Mouse (Mus musculus) MEL (cell line): ENCODE data around the gene Pomt2. TPM values are rescaled to one million over a fixed set of nuclear protein-coding genes. Genes with fewer than 3 reads are reported as not detected.

ENCODE experiments used
- DNase-seq: peaks from one replicate; pipeline ENCODE4 v3.0.0; 2011; ENCODE audit warnings: low read depth, low spot score
- H3K27ac ChIP-seq: 2 replicates; pipeline ENCODE4 v1.5.1; 2012; ENCODE audit warnings: low read depth, mild to moderate bottlenecking, control low read depth, low read length, moderate library complexity; ENCODE audit not compliant: control insufficient read depth
- H3K27me3 ChIP-seq, 2 experiments: fragments of 150-350 bp in 1 of 2; sonication (generic) in 1 of 2; 2 replicates each; pipeline ENCODE4 v1.6.1; 2012; ENCODE audit warnings: low read length in 2 of 2, mild to moderate bottlenecking in 2 of 2, improper control_type of control experiment in 1 of 2, moderate library complexity in 1 of 2; ENCODE audit not compliant: insufficient read depth in 2 of 2, control insufficient read depth in 1 of 2
- H3K36me3 ChIP-seq, 2 experiments: 2 replicates each; pipeline ENCODE4 v1.6.1; 2012 to 2014; ENCODE audit warnings: low read length in 2 of 2, improper control_type of control experiment in 1 of 2, inconsistent platforms in 1 of 2, mild to moderate bottlenecking in 1 of 2; ENCODE audit not compliant: insufficient read depth in 2 of 2, control insufficient read depth in 1 of 2
- H3K4me1 ChIP-seq, 2 experiments: fragments of 150-350 bp in 1 of 2; sonication (generic) in 1 of 2; 2 replicates each; pipeline ENCODE4 v1.6.1; 2012; ENCODE audit warnings: low read length in 2 of 2, improper control_type of control experiment in 1 of 2, mild to moderate bottlenecking in 1 of 2; ENCODE audit not compliant: insufficient read depth in 2 of 2, control insufficient read depth in 1 of 2
- H3K4me3 ChIP-seq, 2 experiments: fragments of 150-350 bp in 1 of 2; sonication (generic) in 1 of 2; 2 replicates each; pipeline ENCODE4 v1.5.1; 2012; ENCODE audit warnings: low read depth in 2 of 2, low read length in 2 of 2, mild to moderate bottlenecking in 2 of 2, moderate library complexity in 2 of 2, control low read depth in 1 of 2, improper control_type of control experiment in 1 of 2; ENCODE audit not compliant: control insufficient read depth in 1 of 2, insufficient read depth in 1 of 2
- H3K79me2 ChIP-seq: 2 replicates; pipeline ENCODE4 v1.6.1; 2012; ENCODE audit warnings: mild to moderate bottlenecking, low read length, moderate library complexity; ENCODE audit not compliant: control insufficient read depth, poor library complexity, insufficient read depth
- H3K9ac ChIP-seq: 2 replicates; pipeline ENCODE4 v1.6.1; 2012; ENCODE audit warnings: low read depth, mild to moderate bottlenecking, control low read depth, low read length, moderate library complexity; ENCODE audit not compliant: control insufficient read depth, poor library complexity, severe bottlenecking
- H3K9me3 ChIP-seq: fragments of 150-350 bp; sonication (generic); replicated peaks from 2 replicates; pipeline ENCODE4 v1.6.1; 2012; ENCODE audit warnings: mild to moderate bottlenecking, low read length, improper control_type of control experiment, moderate library complexity; ENCODE audit not compliant: insufficient read depth
- CHD1 ChIP-seq: IDR thresholded peaks from 2 replicates; pipeline ENCODE4 v1.6.1; 2012; ENCODE audit warnings: low read depth, mild to moderate bottlenecking, inconsistent platforms, low read length, improper control_type of control experiment
- CTCF ChIP-seq, 3 experiments: IDR thresholded peaks in 2 of 3; conservative IDR thresholded peaks in 1 of 3; 2 replicates each; pipeline ENCODE4 v1.5.1; 2011 to 2012; ENCODE audit warnings: low read length in 3 of 3, low read depth in 2 of 3, mild to moderate bottlenecking in 2 of 3, improper control_type of control experiment in 1 of 3, inconsistent platforms in 1 of 3, mixed read lengths in 1 of 3, moderate library complexity in 1 of 3; ENCODE audit not compliant: control insufficient read depth in 1 of 3, insufficient read depth in 1 of 3, poor library complexity in 1 of 3, severe bottlenecking in 1 of 3
- ELF1 ChIP-seq: IDR thresholded peaks from 2 replicates; pipeline ENCODE4 v1.6.1; 2014; ENCODE audit warnings: low read depth, mild to moderate bottlenecking, inconsistent platforms, low read length, improper control_type of control experiment, moderate library complexity
- ETS1 ChIP-seq: IDR thresholded peaks from 2 replicates; pipeline ENCODE4 v1.6.1; 2012; ENCODE audit warnings: low read depth, mild to moderate bottlenecking, inconsistent platforms, low read length, improper control_type of control experiment, moderate library complexity
- GABPA ChIP-seq: IDR thresholded peaks from 2 replicates; pipeline ENCODE4 v1.6.1; 2012; ENCODE audit warnings: low read depth, mild to moderate bottlenecking, inconsistent platforms, low read length, improper control_type of control experiment, moderate library complexity
- MAFK ChIP-seq: IDR thresholded peaks from 2 replicates; pipeline ENCODE4 v1.6.1; 2011; ENCODE audit warnings: low read depth, mild to moderate bottlenecking, low read length, improper control_type of control experiment, borderline replicate concordance
- MAZ ChIP-seq: IDR thresholded peaks from 2 replicates; pipeline ENCODE4 v1.6.1; 2012; ENCODE audit warnings: low read depth, mild to moderate bottlenecking, inconsistent platforms, low read length, improper control_type of control experiment
- MYC ChIP-seq: IDR thresholded peaks from 2 replicates; pipeline ENCODE4 v1.6.1; 2011; ENCODE audit warnings: low read depth, mild to moderate bottlenecking, low read length, improper control_type of control experiment, moderate library complexity
- NELFE ChIP-seq: IDR thresholded peaks from 2 replicates; pipeline ENCODE4 v1.6.1; 2011; ENCODE audit warnings: low read depth, low read length, improper control_type of control experiment
- POLR2AphosphoS2 ChIP-seq: IDR thresholded peaks from 2 replicates; pipeline ENCODE4 v1.6.1; 2011; ENCODE audit warnings: low read length, improper control_type of control experiment
- RAD21 ChIP-seq: IDR thresholded peaks from 2 replicates; pipeline ENCODE4 v1.6.1; 2011; ENCODE audit warnings: mild to moderate bottlenecking, low read depth, low read length, improper control_type of control experiment
- RCOR1 ChIP-seq: IDR thresholded peaks from 2 replicates; pipeline ENCODE4 v1.6.1; 2012; ENCODE audit warnings: low read depth, mild to moderate bottlenecking, inconsistent platforms, low read length, improper control_type of control experiment
- SMC3 ChIP-seq: IDR thresholded peaks from 2 replicates; pipeline ENCODE4 v1.6.1; 2011; ENCODE audit warnings: low read depth, low read length, improper control_type of control experiment
- TCF12 ChIP-seq: IDR thresholded peaks from 2 replicates; pipeline ENCODE4 v1.6.1; 2014; ENCODE audit warnings: low read depth, mild to moderate bottlenecking, inconsistent platforms, low read length, improper control_type of control experiment, moderate library complexity
- USF2 ChIP-seq, 2 experiments: IDR thresholded peaks; 2 replicates each; pipeline ENCODE4 v1.6.1; 2011 to 2012; ENCODE audit warnings: improper control_type of control experiment in 2 of 2, low read length in 2 of 2, borderline replicate concordance in 1 of 2, inconsistent platforms in 1 of 2, low read depth in 1 of 2, mild to moderate bottlenecking in 1 of 2; ENCODE audit not compliant: insufficient read depth in 1 of 2
- ZC3H11A ChIP-seq: IDR thresholded peaks from 2 replicates; pipeline ENCODE4 v1.6.1; 2012; ENCODE audit warnings: low read depth, mild to moderate bottlenecking, inconsistent platforms, low read length, improper control_type of control experiment
- ZNF384 ChIP-seq: IDR thresholded peaks from 2 replicates; pipeline ENCODE4 v1.6.1; 2012; ENCODE audit warnings: low read depth, mild to moderate bottlenecking, inconsistent platforms, low read length, improper control_type of control experiment
- polyA plus RNA-seq, 2 experiments: library from polyadenylated mRNA; stranded (reverse) in 1 of 2; unstranded in 1 of 2; fragments of >175 nt in 1 of 2; fragments of >200 nt in 1 of 2; gene quantifications; 2 replicates each; pipeline versions ENCODE4 v1.2.1 to v1.2.4; 2012; ENCODE audit warnings: low replicate concordance in 2 of 2, low read depth in 1 of 2; ENCODE audit not compliant: insufficient read length in 2 of 2, insufficient read depth in 1 of 2, missing spikeins in 1 of 2
- total RNA-seq: library from RNA; depleted of rRNA; stranded (reverse); fragments of 300-350 nt; gene quantifications from 2 replicates; pipeline ENCODE4 v1.2.3, GENCODE M21; 2012

Gene Pomt2
- total and polyA plus RNA-seq, 3 experiments = 11.1 to 12.9 TPM; not detected in 1

DNA sequence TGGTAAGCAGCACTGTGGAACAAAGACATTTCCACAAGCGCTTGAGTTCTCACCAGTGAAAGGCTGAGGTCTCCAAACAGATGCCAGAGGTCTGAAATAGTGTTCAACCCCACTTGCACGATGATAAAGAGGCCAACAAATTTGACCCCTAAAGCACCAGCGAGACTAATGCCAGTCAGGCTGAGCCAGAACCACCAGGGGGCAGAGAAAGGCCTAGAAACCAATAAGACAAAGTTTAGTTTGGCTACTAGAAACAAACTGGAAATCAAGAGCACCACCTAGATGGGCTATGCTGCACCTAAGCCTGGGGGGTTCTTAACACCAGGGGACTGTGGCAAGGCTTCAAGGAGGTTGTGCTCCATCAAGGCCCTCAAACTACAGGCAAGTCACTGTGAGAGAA lies 16.1 kb downstream of the Pomt2 start:
- TF ChIP-seq SMC3 (peak; percentile 73), CHD1 (no peak), ZC3H11A (peak; percentile 56), USF2 (IDR thresholded peaks at IDR 0.05; ENCODE audit: borderline replicate concordance in 1 of 2, insufficient read depth in 1 of 2, low read depth in 1 of 2, low read length in 2 of 2) (no peak), MAFK (no peak), MAZ (no peak), RAD21 (peak; percentile 69), CTCF (IDR thresholded peaks at IDR 0.05 in 2 of 3, conservative IDR thresholded peaks at IDR 0.05 in 1 of 3; ENCODE audit: control insufficient read depth in 1 of 3, insufficient read depth in 1 of 3, low read depth in 2 of 3, low read length in 3 of 3, poor library complexity in 1 of 3, severe bottlenecking in 1 of 3) (peak; percentile 52 to 70 (median 54))
- H3K9ac ChIP-seq = no peak overlapping the region

DNA sequence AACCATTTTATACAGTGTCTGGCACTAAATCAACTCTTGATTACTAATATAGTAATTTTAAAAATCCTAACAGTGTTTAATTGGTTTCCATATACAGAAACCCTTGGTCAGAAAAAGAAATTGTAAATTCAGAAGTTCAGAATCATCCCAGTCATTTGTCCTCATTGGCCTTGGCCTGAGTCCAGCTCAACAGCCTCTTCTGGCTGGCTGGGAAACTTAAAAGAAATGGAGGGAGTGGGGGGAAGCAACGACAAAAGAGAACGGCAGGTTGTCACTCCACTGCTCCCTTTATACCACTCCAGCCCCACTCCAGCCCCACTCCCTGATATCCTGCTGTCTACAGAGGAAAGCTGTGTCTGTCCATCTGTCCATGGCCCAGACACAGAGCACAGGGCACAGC lies 16.6 kb downstream of the Pomt2 start:
- Histone ChIP-seq H3K9ac (no peak overlapping the region), H3K36me3 (peaks cover 0 to 9% of the 10 kb centered on the region in 2 experiments; a peak in 2 of 4 replicates), H3K4me3 (no peak overlapping the region), H3K27ac (no peak overlapping the region), H3K9me3 (no peaks in the 10 kb centered on the region), H3K4me1 (peaks cover 2 to 10% of the 10 kb centered on the region in 2 experiments; a peak in 3 of 4 replicates), H3K27me3 (no peaks in the 10 kb centered on the region), H3K79me2 (no peaks in the 10 kb centered on the region)
- DNase-seq = no peak
- TF ChIP-seq GABPA = no peak
- TF ChIP-seq ZNF384 = no peak
- TF ChIP-seq POLR2AphosphoS2 = no peak

More for the DNA sequence above, 16.1 kb downstream of the Pomt2 start:
- DNase-seq = peak; percentile 41
- H3K27ac ChIP-seq = no peak overlapping the region
- H3K9me3 ChIP-seq = no peaks in the 10 kb centered on the region
- no peaks in the 10 kb centered on the region for H3K27me3 ChIP-seq
- H3K4me1 ChIP-seq = peaks cover 2 to 10% of the 10 kb centered on the region in 2 experiments; a peak in 3 of 4 replicates
- H3K4me3 ChIP-seq = no peak overlapping the region
- H3K79me2 ChIP-seq = no peaks in the 10 kb centered on the region
- peaks cover 0 to 9% of the 10 kb centered on the region in 2 experiments; a peak in 2 of 4 replicates for H3K36me3 ChIP-seq

DNA sequence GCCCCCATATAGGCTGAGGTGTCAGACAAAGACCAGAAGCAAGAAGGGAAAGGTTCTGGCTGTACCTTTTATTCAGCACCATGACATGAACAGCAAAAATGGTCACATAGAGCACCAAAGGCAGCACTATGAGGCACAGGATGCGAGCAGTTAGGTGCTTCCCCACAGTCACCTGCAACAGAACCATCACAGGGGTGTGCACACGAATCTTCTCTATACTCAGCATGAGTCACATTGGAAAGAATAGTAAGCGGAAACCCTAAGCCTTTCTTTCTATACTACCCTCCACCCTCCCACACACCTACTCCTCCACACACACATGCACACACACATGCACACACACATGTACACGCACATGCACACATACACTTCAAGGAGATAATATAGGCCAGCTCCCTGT lies 17.5 kb downstream of the Pomt2 start:
- H3K36me3 ChIP-seq = peaks cover 0 to 9% of the 10 kb centered on the region in 2 experiments; a peak in 2 of 4 replicates

More for the DNA sequence above, 17.5 kb downstream of the Pomt2 start:
- Histone ChIP-seq H3K9ac (no peak overlapping the region), H3K79me2 (no peaks in the 10 kb centered on the region), H3K4me1 (peaks cover 2 to 10% of the 10 kb centered on the region in 2 experiments; a peak in 3 of 4 replicates), H3K4me3 (no peak overlapping the region), H3K9me3 (no peaks in the 10 kb centered on the region), H3K27me3 (no peaks in the 10 kb centered on the region), H3K27ac (no peak overlapping the region)
- TF ChIP-seq ELF1 = no peak
- no peak for TF ChIP-seq MYC
- no peak for TF ChIP-seq ETS1
- no peak for TF ChIP-seq NELFE
- TF ChIP-seq RCOR1 = no peak
- TF ChIP-seq RAD21 = no peak
- no peak for TF ChIP-seq TCF12
- no peak for DNase-seq
